Mouse (Mus musculus) heart, embryonic 14.5 days (tissue): ENCODE measurements around the gene 1810010H24Rik. TPM values are rescaled to one million over a fixed set of nuclear protein-coding genes. Genes with fewer than 3 reads are reported as not detected.

Source experiments
- ATAC-seq: fragments of 200-750 bp; cut with Nextera tagmentation; 2 replicates; pipeline ENCODE4 v1.8.0; 2017; ENCODE audit warnings: low read depth, moderate TSS enrichment; ENCODE audit not compliant: insufficient number of reproducible peaks, insufficient read depth, low FRiP score
- H3K27ac ChIP-seq, 2 experiments: fragments of 200-500 bp in 1 of 2; fragments of 300-500 bp in 1 of 2; sonication (generic) in 1 of 2; replicated peaks in 1 of 2; 2 replicates each; pipeline ENCODE4 v1.5.1; 2012 to 2014; ENCODE audit warnings: low read depth in 2 of 2, low read length in 2 of 2, control low read depth in 1 of 2, mild to moderate bottlenecking in 1 of 2, mixed read lengths in 1 of 2; ENCODE audit not compliant: control insufficient read depth in 1 of 2, insufficient read depth in 1 of 2
- H3K27me3 ChIP-seq: fragments of 300-500 bp; sonication (generic); 2 replicates; pipeline ENCODE4 v1.6.1; 2014; ENCODE audit warnings: mild to moderate bottlenecking, low read length, control low read depth; ENCODE audit not compliant: control insufficient read depth, insufficient read depth
- H3K36me3 ChIP-seq: fragments of 300-500 bp; sonication (generic); 2 replicates; pipeline ENCODE4 v1.6.1; 2014; ENCODE audit warnings: mild to moderate bottlenecking, control low read depth, low read length, mixed read lengths; ENCODE audit not compliant: control insufficient read depth, insufficient read depth
- H3K4me1 ChIP-seq, 2 experiments: fragments of 200-500 bp in 1 of 2; fragments of 300-500 bp in 1 of 2; sonication (generic) in 1 of 2; 2 replicates each; pipeline ENCODE4 v1.6.1; 2012 to 2014; ENCODE audit warnings: low read length in 2 of 2, control low read depth in 1 of 2, mixed read lengths in 1 of 2; ENCODE audit not compliant: control insufficient read depth in 2 of 2, insufficient read depth in 2 of 2
- H3K4me2 ChIP-seq: fragments of 300-500 bp; sonication (generic); 2 replicates; pipeline ENCODE4 v1.6.1; 2014; ENCODE audit warnings: mild to moderate bottlenecking, low read length
- H3K4me3 ChIP-seq, 2 experiments: fragments of 200-500 bp in 1 of 2; fragments of 300-500 bp in 1 of 2; sonication (generic) in 1 of 2; 2 replicates each; pipeline ENCODE4 v1.5.1; 2012 to 2014; ENCODE audit warnings: low read length in 2 of 2, mild to moderate bottlenecking in 2 of 2, control low read depth in 1 of 2, low read depth in 1 of 2, moderate library complexity in 1 of 2; ENCODE audit not compliant: control insufficient read depth in 1 of 2, insufficient read depth in 1 of 2
- H3K9ac ChIP-seq: fragments of 300-500 bp; sonication (generic); 2 replicates; pipeline ENCODE4 v1.6.1; 2014; ENCODE audit warnings: mild to moderate bottlenecking, low read length
- H3K9me3 ChIP-seq: fragments of 300-500 bp; sonication (generic); 2 replicates; pipeline ENCODE4 v1.6.1; 2016; ENCODE audit warnings: low read length, control low read depth; ENCODE audit not compliant: control insufficient read depth
- WGBS: fragments of 180-500 bp; shearing (Covaris S2); extraction: QIAGEN DNeasy Blood & Tissue Kit; methylation state at CpG from one replicate; pipeline ENCODE4 v1.1.7; 2014; 5-methylcytosine and 5-hydroxymethylcytosine counted together
- polyA plus RNA-seq: library from polyadenylated mRNA; unstranded; fragments of >200 nt; fragmentation: Nextera tagmentation; extraction: Ambion mirVana; gene quantifications from 2 replicates; pipeline ENCODE4 v1.2.1, GENCODE M21; 2014

1810010H24Rik gene
- polyA plus RNA-seq, 1 experiment from 2014 or later: 4.1 TPM

DNA sequence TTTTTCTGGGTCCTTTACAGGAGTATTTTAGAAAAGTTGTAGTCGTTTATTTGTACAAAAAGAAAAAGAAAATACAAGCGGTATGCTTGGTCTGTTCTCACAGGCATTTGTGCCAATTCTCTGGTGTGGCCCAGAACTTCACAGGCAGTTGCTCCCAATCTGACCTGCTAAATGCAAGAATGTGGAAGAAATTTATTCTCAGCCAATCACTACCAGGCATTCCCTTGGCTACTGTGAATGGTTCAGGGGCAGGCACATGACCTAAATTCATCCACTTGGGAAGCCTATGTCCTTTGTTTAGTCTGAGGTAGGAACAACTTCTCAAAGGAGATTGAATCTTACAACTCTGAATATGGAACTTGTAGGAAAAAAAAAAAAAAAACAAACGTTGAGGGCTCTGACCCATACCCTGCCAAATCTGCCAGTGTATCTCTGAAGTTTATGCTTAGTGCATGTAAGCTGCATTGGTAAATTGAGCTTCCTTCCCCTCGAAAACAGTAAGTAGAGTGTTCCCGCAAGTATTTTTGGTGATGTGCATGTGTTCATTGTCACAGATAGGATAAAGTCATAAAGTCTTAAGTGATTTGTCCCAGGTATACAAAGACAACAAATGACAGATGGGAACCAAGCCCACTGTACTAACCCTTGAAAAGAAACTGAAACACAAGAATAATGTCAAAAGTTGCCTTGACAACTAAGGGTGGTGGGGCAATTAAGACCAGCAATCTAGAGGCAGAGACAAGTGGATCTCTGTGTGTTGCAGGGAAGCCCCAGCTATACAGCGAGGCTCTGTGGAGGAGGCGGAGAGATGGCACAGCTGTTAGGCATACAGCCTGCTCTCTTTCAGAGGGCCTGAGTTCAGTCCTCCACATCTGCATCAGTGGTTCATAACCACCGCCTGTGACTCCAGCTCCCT, 23.5 kb upstream of the 1810010H24Rik start:
- Histone ChIP-seq H3K36me3 (peaks cover 4% of the 10 kb centered on the region), H3K9ac (no peak overlapping the region), H3K27ac (no peak overlapping the region; a peak in 1 of 4 replicates), H3K27me3 (no peaks in the 10 kb centered on the region), H3K9me3 (no peaks in the 10 kb centered on the region), H3K4me3 (no peak overlapping the region), H3K4me2 (no peak overlapping the region), H3K4me1 (peaks cover 0 to 3% of the 10 kb centered on the region in 2 experiments; a peak in 3 of 4 replicates)
- WGBS: 54% methylated on average over 7 of the region's 8 CpGs
- ATAC-seq: no peak

- no peak overlapping the region for H3K27ac ChIP-seq
- H3K36me3 ChIP-seq: no peaks in the 10 kb centered on the region
- no peak overlapping the region for H3K4me3 ChIP-seq
- H3K4me2 ChIP-seq: no peak overlapping the region
- no peaks in the 10 kb centered on the region for H3K27me3 ChIP-seq
- no peaks in the 10 kb centered on the region for H3K4me1 ChIP-seq
- no peak overlapping the region for H3K9ac ChIP-seq
- WGBS: 79% methylated on average over 1 of the region's 1 CpGs
- H3K9me3 ChIP-seq: no peaks in the 10 kb centered on the region
- no peak for ATAC-seq
Measured at GRCm38 (mm10) chr11:107005538-107005937, 19.9 kb upstream of the 1810010H24Rik start.

GRCm38 (mm10) chr11:107010447-107010846, 15.0 kb upstream of the 1810010H24Rik start:
- H3K9me3 ChIP-seq: no peaks in the 10 kb centered on the region
- WGBS: 96% methylated on average over 3 of the region's 3 CpGs

DNA sequence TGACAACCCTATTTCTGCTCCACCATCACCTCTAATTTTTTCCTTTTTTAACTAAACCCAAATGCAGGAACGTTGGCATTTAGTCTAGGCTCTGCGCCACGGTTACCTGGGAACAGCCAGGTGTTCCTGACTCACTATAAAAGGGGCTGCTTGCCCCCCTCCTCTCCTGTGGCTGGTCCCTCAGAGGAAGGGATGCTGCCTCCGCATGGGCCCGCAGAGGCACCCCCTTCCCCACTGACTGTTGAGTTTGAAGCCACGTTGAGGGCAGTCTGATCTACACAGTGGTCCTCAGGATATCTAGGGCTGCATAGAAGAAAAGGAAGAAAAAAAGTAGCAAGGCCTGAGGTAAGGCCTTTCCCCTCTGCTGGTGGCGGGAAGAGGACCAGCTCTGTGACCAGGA, 14.3 kb upstream of the 1810010H24Rik start:
- Histone ChIP-seq H3K9me3 (no peaks in the 10 kb centered on the region), H3K27me3 (no peaks in the 10 kb centered on the region), H3K4me1 (peaks cover 2 to 7% of the 10 kb centered on the region in 2 experiments; a peak in 3 of 4 replicates), H3K4me2 (peak overlapping the region; percentile 65; the same call in 1 of the 2 replicates), H3K36me3 (no peaks in the 10 kb centered on the region), H3K27ac (no peak overlapping the region; a peak in 1 of 4 replicates), H3K4me3 (peak overlapping the region in 1 of 2 experiments; percentile 51; a peak in 1 of 4 replicates), H3K9ac (no peak overlapping the region)
- no peak for ATAC-seq
- 74% methylated on average over 7 of the region's 7 CpGs for WGBS

More at GRCm38 (mm10) chr11:107010447-107010846, 15.0 kb upstream of the 1810010H24Rik start:
- no peak overlapping the region for H3K9ac ChIP-seq
- no peak overlapping the region for H3K4me2 ChIP-seq
- no peaks in the 10 kb centered on the region for H3K27me3 ChIP-seq
- H3K27ac ChIP-seq: no peak overlapping the region
- H3K4me3 ChIP-seq: no peak overlapping the region
- no peak for ATAC-seq
- H3K4me1 ChIP-seq: peaks cover 2 to 7% of the 10 kb centered on the region in 2 experiments; a peak in 3 of 4 replicates
- no peaks in the 10 kb centered on the region for H3K36me3 ChIP-seq

- no peaks in the 10 kb centered on the region for H3K9me3 ChIP-seq
- 29% methylated on average over 18 of the region's 18 CpGs for WGBS
- peak overlapping the region; percentile 95 to 99 for H3K27ac ChIP-seq
- H3K4me2 ChIP-seq: peak overlapping the region; percentile 65
- peak overlapping the region; percentile 84 for H3K9ac ChIP-seq
- H3K27me3 ChIP-seq: no peaks in the 10 kb centered on the region
- H3K4me1 ChIP-seq: peaks cover 2 to 7% of the 10 kb centered on the region in 2 experiments; a peak in 3 of 4 replicates
- no peak for ATAC-seq
- peak overlapping the region; percentile 51 to 78 for H3K4me3 ChIP-seq
- H3K36me3 ChIP-seq: no peaks in the 10 kb centered on the region
Measured at GRCm38 (mm10) chr11:107011669-107012323, 13.7 kb upstream of the 1810010H24Rik start.

GRCm38 (mm10) chr11:107012324-107013017, 13.0 kb upstream of the 1810010H24Rik start:
- H3K4me3 ChIP-seq: peak overlapping the region; percentile 51 to 78
- H3K27ac ChIP-seq: peak overlapping the region; percentile 95 to 99
- peak; percentile 90 for ATAC-seq
- H3K9ac ChIP-seq: peak overlapping the region; percentile 84
- H3K4me1 ChIP-seq: peaks cover 2 to 7% of the 10 kb centered on the region in 2 experiments; a peak in 3 of 4 replicates
- H3K9me3 ChIP-seq: no peaks in the 10 kb centered on the region
- no peaks in the 10 kb centered on the region for H3K27me3 ChIP-seq
- peak overlapping the region; percentile 65 for H3K4me2 ChIP-seq
- WGBS: under 1% methylated on average over 37 of the region's 37 CpGs
- no peaks in the 10 kb centered on the region for H3K36me3 ChIP-seq

DNA sequence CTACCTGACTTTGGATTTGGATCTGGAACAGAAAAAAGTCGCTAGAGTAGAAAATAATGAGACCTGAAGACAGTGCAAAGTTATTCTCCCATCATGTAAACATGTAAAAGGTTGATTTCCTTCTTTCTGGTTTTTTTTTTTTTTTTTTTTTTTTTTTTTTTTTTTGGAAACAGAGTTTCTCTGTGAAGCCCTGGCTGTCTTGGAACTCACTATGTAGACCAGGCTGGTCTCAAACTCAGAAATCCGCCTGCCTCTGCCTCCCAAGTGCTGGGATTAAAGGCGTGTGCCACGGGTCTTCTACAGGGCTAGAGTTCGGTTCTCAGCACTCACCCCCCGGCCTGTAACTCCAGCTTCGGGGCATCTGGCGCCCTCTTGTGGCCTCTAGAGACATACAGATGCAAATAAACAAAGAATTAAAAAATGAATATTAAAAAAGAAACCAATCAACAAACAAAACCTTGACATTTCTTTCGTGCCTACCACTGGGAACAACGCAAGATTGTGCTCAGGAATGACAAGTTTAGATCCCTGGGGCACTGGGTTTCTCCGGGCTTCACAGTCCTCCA, 11.4 kb upstream of the 1810010H24Rik start:
- H3K4me1 ChIP-seq: peaks cover 2 to 7% of the 10 kb centered on the region in 2 experiments; a peak in 3 of 4 replicates
- no peak for ATAC-seq
- H3K36me3 ChIP-seq: no peaks in the 10 kb centered on the region
- H3K4me2 ChIP-seq: no peak overlapping the region
- WGBS: 71% methylated on average over 11 of the region's 11 CpGs
- no peaks in the 10 kb centered on the region for H3K27me3 ChIP-seq
- no peak overlapping the region for H3K27ac ChIP-seq
- no peak overlapping the region for H3K4me3 ChIP-seq
- H3K9me3 ChIP-seq: no peaks in the 10 kb centered on the region
- H3K9ac ChIP-seq: no peak overlapping the region
